Mouse (Mus musculus): ENCODE measurements around the gene Becn1. TPM values are rescaled to one million over a fixed set of nuclear protein-coding genes. Genes with fewer than 3 reads are reported as not detected.

The Becn1 gene
- polyA plus RNA-seq (2016; fragmentation: Nextera tagmentation; extraction: Ambion mirVana) = 131 and 137 TPM in 2 replicates

GRCm38 (mm10) chr11:101302004-101302798 lies at the start of gene Becn1:
Becn1 (minus strand) TSS chr11:101302286.
- H3K4me2 ChIP-seq (replicated peaks) = peak within 1 kb of the TSS; percentile 96
- H3K27me3 ChIP-seq = no peaks in the 10 kb centered on the region
- H3K9me3 ChIP-seq = no peaks in the 10 kb centered on the region
- peak within 1 kb of the TSS; percentile 77 for H3K9ac ChIP-seq
- ATAC-seq (ENCODE audit: insufficient number of reproducible peaks, insufficient read depth, low FRiP score, low TSS enrichment) = peak; percentile 77; the same call in 1 of the 2 replicates
- peaks cover 13% of the 10 kb centered on the region for H3K36me3 ChIP-seq
- H3K4me1 ChIP-seq = peaks cover 13% of the 10 kb centered on the region
- no peak within 1 kb of the TSS for H3K27ac ChIP-seq
- 6% methylated on average over 39 of the region's 39 CpGs for WGBS
- H3K4me3 ChIP-seq = peak within 1 kb of the TSS; percentile 92

GRCm38 (mm10) chr11:101351721-101352111 lies 49.6 kb upstream of the Becn1 start:
- Histone ChIP-seq H3K4me3 (no peak overlapping the region), H3K27me3 (no peaks in the 10 kb centered on the region), H3K4me2 (replicated peaks) (no peak overlapping the region), H3K4me1 (0 out of 2 replicates have a peak, but pooled peaks cover 4% of the 10 kb centered on the region), H3K27ac (no peak overlapping the region), H3K9ac (no peak overlapping the region), H3K9me3 (no peaks in the 10 kb centered on the region), H3K36me3 (no peaks in the 10 kb centered on the region)
- ATAC-seq (ENCODE audit: insufficient number of reproducible peaks, insufficient read depth, low FRiP score, low TSS enrichment) = no peak
- 46% methylated on average over 3 of the region's 3 CpGs for WGBS

- no peaks in the 10 kb centered on the region for H3K27me3 ChIP-seq
- H3K9ac ChIP-seq = no peak overlapping the region
- H3K4me1 ChIP-seq = 0 out of 2 replicates have a peak, but pooled peaks cover 4% of the 10 kb centered on the region
- ATAC-seq (ENCODE audit: insufficient number of reproducible peaks, insufficient read depth, low FRiP score, low TSS enrichment) = no peak
- no peaks in the 10 kb centered on the region for H3K36me3 ChIP-seq
- 49% methylated on average over 11 of the region's 11 CpGs for WGBS
- H3K9me3 ChIP-seq = no peaks in the 10 kb centered on the region
- H3K4me3 ChIP-seq = no peak overlapping the region
- H3K4me2 ChIP-seq (replicated peaks) = no peak overlapping the region
- H3K27ac ChIP-seq = no peak overlapping the region
These were observed 49.1 kb upstream of the Becn1 start for GRCm38 (mm10) chr11:101351100-101351720.

- 55% methylated on average over 3 of the region's 3 CpGs for WGBS
- Histone ChIP-seq H3K27ac (no peak overlapping the region), H3K36me3 (no peaks in the 10 kb centered on the region), H3K4me1 (0 out of 2 replicates have a peak, but pooled peaks cover 4% of the 10 kb centered on the region), H3K9ac (no peak overlapping the region), H3K27me3 (no peaks in the 10 kb centered on the region), H3K4me3 (no peak overlapping the region), H3K4me2 (replicated peaks) (no peak overlapping the region), H3K9me3 (no peaks in the 10 kb centered on the region)
- ATAC-seq (ENCODE audit: insufficient number of reproducible peaks, insufficient read depth, low FRiP score, low TSS enrichment) = no peak
These were observed 47.1 kb upstream of the Becn1 start for GRCm38 (mm10) chr11:101349216-101349615.

- Histone ChIP-seq H3K27me3 (no peaks in the 10 kb centered on the region), H3K9me3 (no peaks in the 10 kb centered on the region), H3K27ac (peak overlapping the region; percentile 7; the same call in 1 of the 2 replicates), H3K9ac (no peak overlapping the region), H3K4me2 (replicated peaks) (no peak overlapping the region), H3K4me3 (no peak overlapping the region), H3K36me3 (no peaks in the 10 kb centered on the region), H3K4me1 (0 out of 2 replicates have a peak, but pooled peaks cover 4% of the 10 kb centered on the region)
- no peak for ATAC-seq (ENCODE audit: insufficient number of reproducible peaks, insufficient read depth, low FRiP score, low TSS enrichment)
- 54% methylated on average over 7 of the region's 7 CpGs for WGBS
These were observed 46.7 kb upstream of the Becn1 start for GRCm38 (mm10) chr11:101348774-101349173.

GRCm38 (mm10) chr11:101347083-101347775 lies 45.1 kb upstream of the Becn1 start:
- WGBS = 77% methylated on average over 10 of the region's 10 CpGs
- 0 out of 2 replicates have a peak, but pooled peaks cover 4% of the 10 kb centered on the region for H3K4me1 ChIP-seq
- H3K27ac ChIP-seq = no peak overlapping the region
- H3K4me3 ChIP-seq = no peak overlapping the region
- H3K9me3 ChIP-seq = no peaks in the 10 kb centered on the region
- ATAC-seq (ENCODE audit: insufficient number of reproducible peaks, insufficient read depth, low FRiP score, low TSS enrichment) = no peak
- no peaks in the 10 kb centered on the region for H3K36me3 ChIP-seq
- no peaks in the 10 kb centered on the region for H3K27me3 ChIP-seq
- no peak overlapping the region for H3K9ac ChIP-seq
- H3K4me2 ChIP-seq (replicated peaks) = no peak overlapping the region

GRCm38 (mm10) chr11:101338123-101338760 lies 36.2 kb upstream of the Becn1 start:
- H3K27ac ChIP-seq = peak overlapping the region; percentile 84
- WGBS = under 1% methylated on average over 9 of the region's 9 CpGs

GRCm38 (mm10) chr11:101335685-101336084 lies 33.6 kb upstream of the Becn1 start:
- Histone ChIP-seq H3K4me2 (replicated peaks) (no peak overlapping the region), H3K4me1 (peaks cover 18% of the 10 kb centered on the region), H3K27ac (no peak overlapping the region), H3K9ac (no peak overlapping the region), H3K4me3 (no peak overlapping the region), H3K27me3 (no peaks in the 10 kb centered on the region), H3K9me3 (no peaks in the 10 kb centered on the region), H3K36me3 (no peaks in the 10 kb centered on the region)
- ATAC-seq (ENCODE audit: insufficient number of reproducible peaks, insufficient read depth, low FRiP score, low TSS enrichment) = no peak
- 87% methylated on average over 9 of the region's 9 CpGs for WGBS

More at GRCm38 (mm10) chr11:101338123-101338760, 36.2 kb upstream of the Becn1 start:
- ATAC-seq (ENCODE audit: insufficient number of reproducible peaks, insufficient read depth, low FRiP score, low TSS enrichment) = peak; percentile 88
- peak overlapping the region; percentile 53 for H3K4me2 ChIP-seq (replicated peaks)
- no peaks in the 10 kb centered on the region for H3K9me3 ChIP-seq
- no peaks in the 10 kb centered on the region for H3K27me3 ChIP-seq
- peak overlapping the region; percentile 32 for H3K4me3 ChIP-seq
- no peak overlapping the region for H3K9ac ChIP-seq
- peaks cover 18% of the 10 kb centered on the region for H3K4me1 ChIP-seq
- no peaks in the 10 kb centered on the region for H3K36me3 ChIP-seq

GRCm38 (mm10) chr11:101334516-101334915 lies 32.4 kb upstream of the Becn1 start:
- Histone ChIP-seq H3K36me3 (no peaks in the 10 kb centered on the region), H3K27me3 (no peaks in the 10 kb centered on the region), H3K27ac (no peak overlapping the region), H3K4me3 (no peak overlapping the region), H3K4me2 (replicated peaks) (no peak overlapping the region), H3K9ac (no peak overlapping the region), H3K4me1 (peaks cover 18% of the 10 kb centered on the region), H3K9me3 (no peaks in the 10 kb centered on the region)
- ATAC-seq (ENCODE audit: insufficient number of reproducible peaks, insufficient read depth, low FRiP score, low TSS enrichment) = no peak
- WGBS = 3% methylated on average over 6 of the region's 6 CpGs

GRCm38 (mm10) chr11:101334023-101334422 lies 31.9 kb upstream of the Becn1 start:
- ATAC-seq (ENCODE audit: insufficient number of reproducible peaks, insufficient read depth, low FRiP score, low TSS enrichment) = no peak
- H3K9ac ChIP-seq = no peak overlapping the region
- no peaks in the 10 kb centered on the region for H3K27me3 ChIP-seq
- WGBS = 19% methylated on average over 10 of the region's 10 CpGs
- no peak overlapping the region for H3K4me2 ChIP-seq (replicated peaks)
- no peak overlapping the region for H3K27ac ChIP-seq
- H3K9me3 ChIP-seq = no peaks in the 10 kb centered on the region
- peaks cover 18% of the 10 kb centered on the region for H3K4me1 ChIP-seq
- no peak overlapping the region for H3K4me3 ChIP-seq
- H3K36me3 ChIP-seq = no peaks in the 10 kb centered on the region; the same call in 1 of the 2 replicates

GRCm38 (mm10) chr11:101332537-101332936 lies 30.5 kb upstream of the Becn1 start:
- Histone ChIP-seq H3K4me1 (peaks cover 11% of the 10 kb centered on the region), H3K27me3 (no peaks in the 10 kb centered on the region), H3K27ac (no peak overlapping the region), H3K4me2 (replicated peaks) (no peak overlapping the region), H3K9ac (no peak overlapping the region), H3K4me3 (no peak overlapping the region), H3K36me3 (no peaks in the 10 kb centered on the region; the same call in 1 of the 2 replicates), H3K9me3 (no peaks in the 10 kb centered on the region)
- ATAC-seq (ENCODE audit: insufficient number of reproducible peaks, insufficient read depth, low FRiP score, low TSS enrichment) = no peak
- 77% methylated on average over 3 of the region's 3 CpGs for WGBS
